Mouse (Mus musculus) naive thymus-derived CD4-positive, alpha-beta T cell, adult 5 months (primary cell): Measurements from ENCODE around the gene Gm10322. TPM values are rescaled to one million over a fixed set of nuclear protein-coding genes. Genes with fewer than 3 reads are reported as not detected.

Experiments
- polyA plus RNA-seq: library from polyadenylated mRNA; unstranded; fragments of 100-300 nt; shearing (Covaris generic); gene quantifications from one replicate; pipeline ENCODE4 v1.2.1, GENCODE M21; 2017

Gene Gm10322
- polyA plus RNA-seq: not detected

DNA sequence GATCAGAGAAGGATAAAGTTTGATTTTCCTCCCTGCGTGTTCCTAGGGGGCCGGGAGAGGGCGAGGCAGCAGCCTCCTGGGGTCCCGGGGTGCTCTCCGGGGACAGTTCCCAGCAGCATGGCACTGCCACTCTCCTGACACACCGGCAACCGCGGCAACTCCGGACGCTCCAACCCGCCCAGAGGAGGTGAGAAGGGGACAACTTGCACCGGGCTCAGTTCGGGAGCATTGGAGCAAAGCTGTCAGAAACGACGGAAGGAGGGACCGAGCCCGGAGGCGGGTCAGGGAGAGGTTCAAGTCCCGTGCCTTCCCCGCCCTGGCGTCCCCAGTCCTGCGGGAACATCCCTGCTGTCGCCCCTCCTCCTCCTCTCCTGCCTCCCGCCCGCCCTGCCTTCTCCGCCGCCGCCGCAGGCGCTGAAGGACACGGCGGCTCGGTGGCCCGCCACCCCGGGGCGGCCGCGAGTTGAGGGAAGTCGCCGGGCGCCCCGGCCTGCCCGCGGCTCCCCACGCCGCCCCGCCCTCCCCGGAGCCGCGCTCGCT is at the start of gene Gm10322:
Gm10322 (plus strand) TSS at position 83 of the 540 bp plus-strand sequence.

DNA sequence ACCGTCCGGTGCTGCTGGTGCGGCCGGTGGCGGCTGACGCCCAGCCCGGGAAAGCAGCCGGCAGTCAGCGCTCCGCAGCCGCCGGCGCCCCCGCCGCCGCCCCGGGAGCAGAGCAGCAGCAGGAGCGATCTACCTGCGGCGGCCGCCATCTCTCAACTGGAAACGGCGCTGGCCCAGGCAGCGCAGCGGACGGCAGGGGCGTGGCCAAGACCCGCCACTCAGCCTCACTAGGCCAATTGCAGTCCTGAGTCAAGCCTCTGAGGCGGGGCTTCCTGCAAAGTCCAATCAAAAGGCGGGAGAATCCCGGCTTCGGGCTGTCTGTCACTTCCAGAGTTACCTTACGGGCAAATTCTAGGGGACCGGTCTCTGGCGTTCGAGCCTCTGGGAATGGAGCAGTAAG is 659 bp downstream of the Gm10322 start, which contains the start of gene Mcu:
Mcu (minus strand) TSS at position 171 of the 400 bp plus-strand sequence.

Other genes with a start within 250 kb of the Gm10322 start
- 69.3 TPM for gene Gm10273, start 220.4 kb upstream of the Gm10322 start, polyA plus RNA-seq
- not detected for gene Pla2g12b, start 212.4 kb upstream of the Gm10322 start, polyA plus RNA-seq
- not detected for gene Oit3, start 174.3 kb upstream of the Gm10322 start, polyA plus RNA-seq
- gene Mcu, start 629 bp downstream of the Gm10322 start, polyA plus RNA-seq: 13.8 TPM
- 46.1 TPM for gene Micu1, start 86.4 kb downstream of the Gm10322 start, polyA plus RNA-seq